Mouse (Mus musculus) midbrain, postnatal 0 days (tissue): Measurements from ENCODE around the gene Zkscan17. TPM values are rescaled to one million over a fixed set of nuclear protein-coding genes. Genes with fewer than 3 reads are reported as not detected.

ENCODE experiments used
- ATAC-seq: fragments of 200-750 bp; cut with Nextera tagmentation; 2 replicates; pipeline ENCODE4 v1.8.0; 2017; ENCODE audit warnings: moderate number of reproducible peaks, mild to moderate bottlenecking, moderate TSS enrichment, moderate library complexity; ENCODE audit not compliant: low FRiP score
- DNase-seq: peaks from one replicate; pipeline ENCODE4 v3.0.0-alpha.2; 2015; ENCODE audit warnings: low spot score
- H3K27ac ChIP-seq: fragments of 300-500 bp; sonication (generic); 2 replicates; pipeline ENCODE4 v1.5.1; 2014; ENCODE audit warnings: low read depth, mild to moderate bottlenecking, low read length, mixed read lengths
- H3K27me3 ChIP-seq: fragments of 300-500 bp; sonication (generic); 2 replicates; pipeline ENCODE4 v1.6.1; 2014; ENCODE audit warnings: low read length, control low read depth, mixed read lengths; ENCODE audit not compliant: insufficient read depth
- H3K36me3 ChIP-seq: fragments of 300-500 bp; sonication (generic); 2 replicates; pipeline ENCODE4 v1.6.1; 2014; ENCODE audit warnings: low read length, control low read depth, mixed read lengths; ENCODE audit not compliant: insufficient read depth
- H3K4me1 ChIP-seq: fragments of 300-500 bp; sonication (generic); 2 replicates; pipeline ENCODE4 v1.6.1; 2014; ENCODE audit warnings: mild to moderate bottlenecking, control low read depth, antibody characterized with exemption, low read length, mixed read lengths; ENCODE audit not compliant: insufficient read depth
- H3K4me2 ChIP-seq: fragments of 300-500 bp; sonication (generic); 2 replicates; pipeline ENCODE4 v1.6.1; 2014; ENCODE audit warnings: low read depth, mild to moderate bottlenecking, low read length, mixed read lengths; ENCODE audit not compliant: poor library complexity, severe bottlenecking
- H3K4me3 ChIP-seq: fragments of 300-500 bp; sonication (generic); 2 replicates; pipeline ENCODE4 v1.5.1; 2014; ENCODE audit warnings: low read depth, mild to moderate bottlenecking, low read length, moderate library complexity
- H3K9ac ChIP-seq: fragments of 300-500 bp; sonication (generic); replicated peaks from 2 replicates; pipeline ENCODE4 v1.6.1; 2014; ENCODE audit warnings: mild to moderate bottlenecking, low read length, moderate library complexity, mixed read lengths; ENCODE audit not compliant: poor library complexity, severe bottlenecking
- H3K9me3 ChIP-seq: fragments of 300-500 bp; sonication (generic); 2 replicates; pipeline ENCODE4 v1.6.1; 2016; ENCODE audit warnings: low read length, control low read depth
- CTCF ChIP-seq: IDR thresholded peaks from 2 replicates; pipeline ENCODE4 v1.5.1; 2016; ENCODE audit warnings: antibody characterized with exemption, mild to moderate bottlenecking
- WGBS: fragments of 180-500 bp; shearing (Covaris S2); extraction: QIAGEN DNeasy Blood & Tissue Kit; methylation state at CpG from one replicate; pipeline ENCODE4 v1.1.7; 2014; 5-methylcytosine and 5-hydroxymethylcytosine counted together
- polyA plus RNA-seq: library from polyadenylated mRNA; unstranded; fragments of >200 nt; fragmentation: Nextera tagmentation; extraction: Ambion mirVana; gene quantifications from 2 replicates; pipeline ENCODE4 v1.2.1, GENCODE M21; 2015
- total RNA-seq: library from RNA; depleted of rRNA; stranded (reverse); fragments of >200 nt; gene quantifications from 2 replicates; pipeline ENCODE4 v1.2.3, GENCODE M21; 2014

The Zkscan17 gene
- total and polyA plus RNA-seq, 2 experiments from 2014 or later, result 14.7 to 20.2 TPM

GRCm38 (mm10) chr11:59460459-59460858, 66.1 kb downstream of the Zkscan17 start:
- no peak for TF ChIP-seq CTCF
- Histone ChIP-seq H3K27me3 (no peaks in the 10 kb centered on the region), H3K4me2 (no peak overlapping the region), H3K36me3 (peaks cover 37% of the 10 kb centered on the region), H3K9ac (no peak overlapping the region), H3K4me1 (no peaks in the 10 kb centered on the region), H3K4me3 (no peak overlapping the region), H3K27ac (no peak overlapping the region), H3K9me3 (0 out of 2 replicates have a peak, but pooled peaks cover 13% of the 10 kb centered on the region)
- DNase-seq, result no peak
- ATAC-seq, result no peak
- WGBS, result 97% methylated on average over 2 of the region's 2 CpGs

GRCm38 (mm10) chr11:59458973-59459372, 67.6 kb downstream of the Zkscan17 start:
- Histone ChIP-seq H3K27ac (no peak overlapping the region), H3K4me3 (no peak overlapping the region), H3K36me3 (peaks cover 51% of the 10 kb centered on the region), H3K27me3 (no peaks in the 10 kb centered on the region), H3K9ac (no peak overlapping the region), H3K4me1 (no peaks in the 10 kb centered on the region), H3K4me2 (no peak overlapping the region), H3K9me3 (0 out of 2 replicates have a peak, but pooled peaks cover 13% of the 10 kb centered on the region)
- ATAC-seq (no peak), DNase-seq (peak; percentile 1)
- no peak for TF ChIP-seq CTCF
- 70% methylated on average over 5 of the region's 5 CpGs for WGBS

- Histone ChIP-seq H3K9me3 (no peaks in the 10 kb centered on the region), H3K27ac (no peak overlapping the region), H3K4me3 (no peak overlapping the region), H3K4me1 (no peaks in the 10 kb centered on the region), H3K4me2 (no peak overlapping the region), H3K9ac (no peak overlapping the region), H3K36me3 (peaks cover 42% of the 10 kb centered on the region), H3K27me3 (no peaks in the 10 kb centered on the region)
- no peak for ATAC-seq
- no peak for DNase-seq
- WGBS, result 95% methylated on average over 2 of the region's 2 CpGs
- TF ChIP-seq CTCF, result no peak
Measured at GRCm38 (mm10) chr11:59456891-59457290, 69.7 kb downstream of the Zkscan17 start.

- no peak overlapping the region for H3K9ac ChIP-seq
- 91% methylated on average over 2 of the region's 2 CpGs for WGBS
- H3K27ac ChIP-seq, result no peak overlapping the region
- no peaks in the 10 kb centered on the region for H3K27me3 ChIP-seq
- DNase-seq (no peak), ATAC-seq (no peak)
- 0 out of 2 replicates have a peak, but pooled peaks cover under 1% of the 10 kb centered on the region for H3K4me1 ChIP-seq
- no peak for TF ChIP-seq CTCF
- H3K4me2 ChIP-seq, result no peak overlapping the region
- no peak overlapping the region for H3K4me3 ChIP-seq
- H3K36me3 ChIP-seq, result peaks cover 39% of the 10 kb centered on the region
- H3K9me3 ChIP-seq, result no peaks in the 10 kb centered on the region
Measured at GRCm38 (mm10) chr11:59456346-59456745, 70.2 kb downstream of the Zkscan17 start.

GRCm38 (mm10) chr11:59451086-59451485, 75.5 kb downstream of the Zkscan17 start, which contains the start of gene Snap47:
Snap47 (minus strand) TSS chr11:59451186.
- Histone ChIP-seq H3K27me3 (no peaks in the 10 kb centered on the region), H3K27ac (peak within 1 kb of the TSS; percentile 87), H3K4me3 (peak within 1 kb of the TSS; percentile 84), H3K36me3 (peaks cover 28% of the 10 kb centered on the region), H3K4me2 (peak within 1 kb of the TSS; percentile 91), H3K9me3 (no peaks in the 10 kb centered on the region), H3K9ac (peak within 1 kb of the TSS; percentile 88), H3K4me1 (peaks cover 8% of the 10 kb centered on the region; the same call in 1 of the 2 replicates)
- WGBS, result 83% methylated on average over 4 of the region's 4 CpGs
- DNase-seq (no peak), ATAC-seq (no peak)
- TF ChIP-seq CTCF, result no peak

- ATAC-seq (peak; percentile 62), DNase-seq (peak; percentile 19)
- peak overlapping the region; percentile 91 for H3K4me2 ChIP-seq
- H3K4me3 ChIP-seq, result peak overlapping the region; percentile 84
- H3K27ac ChIP-seq, result peak overlapping the region; percentile 87
- H3K9ac ChIP-seq, result peak overlapping the region; percentile 88
- TF ChIP-seq CTCF, result no peak; the same call in 1 of the 2 replicates
- H3K27me3 ChIP-seq, result no peaks in the 10 kb centered on the region
- peaks cover 22% of the 10 kb centered on the region for H3K36me3 ChIP-seq
- WGBS, result under 1% methylated on average over 38 of the region's 38 CpGs
- no peaks in the 10 kb centered on the region for H3K9me3 ChIP-seq
- peaks cover 8% of the 10 kb centered on the region; the same call in 1 of the 2 replicates for H3K4me1 ChIP-seq
Measured at GRCm38 (mm10) chr11:59450230-59450771, 76.2 kb downstream of the Zkscan17 start.
